Mouse (Mus musculus) gastrocnemius, adult 18-20 months (tissue): ENCODE measurements around the gene Patl2. TPM values are rescaled to one million over a fixed set of nuclear protein-coding genes. Genes with fewer than 3 reads are reported as not detected.

Experiments used
- DNase-seq: peaks from one replicate; pipeline ENCODE4 v3.0.0; 2021; ENCODE audit warnings: low spot score
- total RNA-seq, 2 experiments: library from RNA; stranded (reverse); gene quantifications; 2 replicates each; pipeline ENCODE4 v1.2.3; 2021

Patl2 gene
- total RNA-seq, 2 experiments from 2014 or later, result not detected

- no peak for DNase-seq
Observed at GRCm38 (mm10) chr2:122172188-122172587, 13.8 kb downstream of the Patl2 start.

DNA sequence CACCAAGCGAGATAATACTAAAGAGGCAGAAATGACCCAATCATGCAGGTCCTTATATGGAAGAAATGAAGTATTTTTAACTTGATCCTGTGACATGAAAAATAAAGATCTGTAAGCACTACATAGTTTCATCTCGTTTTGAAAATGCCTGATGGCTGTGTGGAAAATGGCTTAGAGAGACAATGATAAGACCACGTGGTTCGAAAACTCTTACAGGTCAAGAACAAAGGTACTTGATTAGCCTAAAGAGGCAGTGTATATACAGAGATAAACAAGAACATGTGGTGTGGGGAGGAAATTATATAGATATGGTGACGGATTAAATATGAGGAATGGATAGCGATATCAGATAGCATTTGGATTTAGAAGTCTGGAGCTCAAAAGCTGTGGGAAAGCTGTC, 14.7 kb downstream of the Patl2 start:
- DNase-seq, result no peak

DNA sequence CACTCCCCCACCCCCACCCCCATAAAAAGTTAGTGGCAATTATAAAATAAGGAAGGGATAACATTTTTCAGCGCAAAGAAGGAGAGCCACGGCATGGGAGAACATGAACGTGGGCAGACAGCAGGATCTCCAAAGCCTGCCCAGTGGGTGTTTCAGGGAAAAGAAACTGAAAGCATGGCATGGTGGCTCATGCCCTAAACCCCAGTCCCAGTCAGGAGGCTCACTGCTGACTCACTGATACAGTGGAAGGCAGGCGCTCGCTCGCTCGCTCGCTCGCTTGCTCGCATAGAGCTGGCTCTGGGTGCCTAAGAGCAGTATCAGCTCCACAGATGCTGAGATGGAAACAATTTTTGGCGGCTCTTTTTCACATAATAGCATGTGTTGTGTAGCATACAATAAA, 21.7 kb downstream of the Patl2 start:
- no peak for DNase-seq

- DNase-seq, result no peak
Observed at GRCm38 (mm10) chr2:122163430-122164195, 22.4 kb downstream of the Patl2 start.

DNA sequence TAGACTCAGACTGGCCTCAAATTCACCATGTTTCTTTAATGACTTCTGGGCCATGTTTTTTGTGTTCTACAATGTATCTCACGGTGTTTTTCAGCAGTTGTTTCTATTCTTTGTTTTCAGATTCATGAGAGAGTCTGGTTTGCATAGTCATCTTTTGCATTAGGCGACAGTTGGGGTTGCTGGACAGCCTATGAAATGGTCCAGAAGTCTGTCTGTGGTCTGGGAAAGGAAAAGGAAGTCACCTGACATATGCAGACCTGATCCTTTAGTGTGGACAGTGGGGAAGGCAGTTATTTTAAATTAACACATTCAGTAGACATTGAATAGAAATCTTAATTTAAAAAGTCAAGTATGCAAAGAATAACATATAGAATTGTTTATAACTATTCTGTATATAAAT, 23.5 kb downstream of the Patl2 start:
- DNase-seq, result no peak

GRCm38 (mm10) chr2:122161542-122161941, 24.4 kb downstream of the Patl2 start:
- no peak for DNase-seq

DNA sequence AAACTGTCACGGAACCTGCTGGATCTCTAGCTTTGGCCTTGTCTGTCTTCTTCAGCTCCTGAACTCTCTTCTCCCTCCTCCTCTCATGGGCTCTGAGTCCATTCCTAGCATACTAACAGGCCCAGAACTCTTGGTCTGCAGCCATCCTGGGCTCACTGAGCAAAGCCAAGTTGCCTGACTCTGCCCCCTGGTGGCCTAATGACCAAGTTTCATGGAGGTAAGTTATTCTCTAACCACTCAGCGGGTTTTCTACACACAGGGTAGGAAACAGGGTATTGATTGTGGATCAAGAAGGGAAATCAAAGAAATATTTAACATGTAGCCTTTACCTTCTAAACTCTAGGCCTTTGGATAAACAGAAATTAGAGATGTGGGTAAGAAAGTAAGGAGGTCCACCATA, 25.3 kb downstream of the Patl2 start, which contains the start of gene Trim69:
TSS of gene Trim69 (plus strand) at position 21 of the 400 bp plus-strand sequence.
- peak; percentile 90 for DNase-seq

GRCm38 (mm10) chr2:122159667-122160066, 26.3 kb downstream of the Patl2 start:
- DNase-seq, result no peak

DNA sequence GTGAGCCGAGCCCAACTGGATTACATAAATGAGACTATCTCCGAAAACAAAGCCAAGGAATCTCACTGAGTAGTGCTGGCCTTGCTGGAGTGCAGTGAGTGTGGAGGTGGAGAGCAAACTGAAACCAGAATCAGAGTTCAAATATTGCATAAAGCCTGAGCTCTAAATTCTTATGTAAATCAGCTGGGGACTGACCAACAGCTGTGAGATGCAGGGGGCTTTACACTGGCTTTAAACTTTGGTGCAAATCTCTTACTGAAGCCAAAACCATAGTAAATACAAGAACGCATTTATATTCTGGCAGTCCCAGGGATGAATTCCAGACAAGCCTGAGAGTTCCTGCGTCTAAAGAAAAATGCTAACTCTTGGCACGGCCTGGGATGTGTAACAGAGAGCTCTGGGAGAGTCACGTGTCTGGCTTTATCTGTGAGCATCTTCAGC, 27.6 kb downstream of the Patl2 start:
- DNase-seq, result no peak

- DNase-seq, result no peak
Observed at GRCm38 (mm10) chr2:122157561-122157960, 28.4 kb downstream of the Patl2 start.

GRCm38 (mm10) chr2:122156051-122156700, 29.8 kb downstream of the Patl2 start:
- DNase-seq, result no peak

- no peak for DNase-seq
Observed at GRCm38 (mm10) chr2:122155292-122155691, 30.7 kb downstream of the Patl2 start.

GRCm38 (mm10) chr2:122154479-122154878, 31.5 kb downstream of the Patl2 start:
- DNase-seq, result no peak

DNA sequence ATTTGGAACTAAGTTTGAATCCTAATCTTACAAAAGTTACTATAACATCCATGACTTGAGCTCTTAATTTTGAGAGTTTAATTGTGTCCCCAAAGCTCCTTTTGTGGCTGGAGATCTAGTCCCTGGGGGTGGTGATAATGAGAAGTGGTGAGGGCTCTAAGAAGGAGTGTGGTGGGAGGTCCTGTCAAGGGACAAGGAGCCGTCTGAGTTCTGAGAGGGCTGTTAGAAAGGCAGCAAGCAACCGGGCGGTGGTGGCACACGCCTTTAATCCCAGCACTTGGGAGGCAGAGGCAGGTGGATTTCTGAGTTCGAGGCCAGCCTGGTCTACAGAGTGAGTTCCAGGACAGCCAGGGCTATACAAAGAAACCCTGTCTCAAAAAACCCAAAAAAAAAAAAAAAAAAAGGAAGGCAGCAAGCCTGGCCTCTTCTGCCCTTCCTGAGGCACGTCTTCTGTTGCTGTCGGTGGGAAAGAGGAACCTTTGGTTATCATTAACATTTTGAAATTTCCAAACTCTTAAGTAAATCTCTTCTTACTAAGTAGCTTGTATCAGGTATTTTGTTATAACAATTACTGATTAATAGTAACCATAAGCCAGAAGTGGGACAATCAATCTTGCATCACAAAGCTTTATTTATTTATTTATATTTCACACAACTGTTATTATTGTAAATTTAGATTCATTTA, 32.2 kb downstream of the Patl2 start:
- DNase-seq, result no peak

DNA sequence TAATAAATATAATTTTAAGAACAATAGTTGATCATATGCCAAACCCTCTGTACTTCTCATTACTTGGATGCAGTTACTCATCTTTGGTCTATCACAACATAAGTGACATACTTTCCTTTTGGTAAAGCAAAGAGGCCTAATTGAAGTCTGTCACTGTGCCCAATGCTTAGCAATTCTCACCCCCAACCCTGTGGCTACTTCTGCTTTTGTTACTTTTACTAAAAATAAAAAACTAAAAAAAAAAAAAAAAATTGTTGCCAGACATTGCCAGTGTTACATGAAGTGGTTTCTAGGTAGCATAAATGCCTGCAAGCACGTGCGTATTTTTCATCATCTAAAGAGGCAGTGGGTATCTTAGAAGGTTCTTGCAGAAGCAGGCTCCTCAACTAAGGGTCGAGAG, 33.1 kb downstream of the Patl2 start:
- no peak for DNase-seq

DNA sequence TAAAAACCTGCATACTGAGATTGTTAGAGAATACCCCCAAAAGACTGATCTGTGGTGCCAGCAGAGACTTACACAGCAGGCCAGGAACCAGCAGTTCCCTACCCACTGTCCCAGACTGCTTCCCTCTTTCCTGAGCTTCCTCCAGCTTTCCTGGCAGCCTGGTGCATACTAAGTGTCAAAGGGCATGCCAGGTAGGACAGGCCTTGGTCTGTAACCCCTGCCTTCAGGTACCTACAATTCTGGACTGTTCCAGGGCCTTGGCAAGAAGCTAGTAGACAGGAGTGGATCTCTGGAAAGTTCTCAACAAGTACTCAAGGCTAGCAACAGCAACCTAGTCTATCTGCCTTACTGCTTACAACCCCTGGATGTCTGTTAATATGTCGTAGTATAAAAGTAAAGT, 34.8 kb downstream of the Patl2 start:
- DNase-seq, result no peak

DNA sequence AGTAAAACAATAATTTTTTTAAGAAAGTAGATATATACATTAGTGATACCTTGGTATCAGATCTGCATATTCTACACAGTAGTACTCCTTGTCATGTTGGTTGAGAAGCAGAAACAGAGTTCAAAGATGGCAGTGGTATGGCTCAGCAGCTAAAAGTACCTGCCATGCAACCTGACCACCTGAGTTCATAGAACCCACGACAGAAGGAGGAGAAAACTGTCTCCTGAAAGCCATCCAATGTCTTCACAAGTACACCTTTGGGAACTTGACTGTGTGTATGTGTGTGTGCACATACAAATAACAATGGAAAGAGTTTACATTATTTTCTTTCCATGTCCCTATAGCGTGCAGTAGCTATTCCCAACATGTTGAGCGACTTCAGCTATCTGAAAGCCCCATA, 36.3 kb downstream of the Patl2 start:
- no peak for DNase-seq

GRCm38 (mm10) chr2:122149316-122149715, 36.7 kb downstream of the Patl2 start:
- DNase-seq, result no peak

DNA sequence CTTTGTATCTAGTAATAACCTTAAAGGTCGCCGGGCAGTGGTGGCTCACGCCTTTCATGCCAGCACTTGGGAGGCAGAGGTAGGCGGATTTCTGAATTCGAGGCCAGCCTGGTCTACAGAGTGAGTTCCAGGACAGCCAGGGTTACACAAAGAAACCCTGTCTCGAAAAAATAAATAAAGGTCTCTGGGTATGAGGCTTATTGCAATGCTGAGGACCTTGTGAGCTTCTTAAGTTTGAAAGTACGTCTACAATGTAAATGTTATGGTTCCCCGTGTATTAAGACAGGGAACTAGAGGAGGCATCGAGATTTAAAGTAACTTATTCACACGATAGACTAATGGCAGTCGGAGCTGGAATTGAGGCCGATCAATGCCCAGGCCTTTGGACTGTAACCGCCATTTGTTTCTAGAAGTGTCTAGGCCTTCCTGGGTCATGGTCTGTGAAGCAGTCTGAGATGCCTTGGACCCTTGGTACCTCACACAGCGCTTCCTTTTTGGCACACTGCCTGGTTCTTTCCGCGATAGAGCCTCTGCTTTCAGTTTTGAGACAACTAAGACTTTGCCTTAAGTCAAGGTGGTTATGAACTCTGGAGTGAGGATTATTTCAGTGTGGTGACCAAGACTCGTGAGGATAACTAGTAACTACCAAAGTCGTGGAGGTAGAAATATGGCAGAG, 37.6 kb downstream of the Patl2 start:
- DNase-seq, result peak; percentile 62

GRCm38 (mm10) chr2:122147508-122148241, 38.3 kb downstream of the Patl2 start, which contains the start of gene B2m:
TSS of gene B2m (plus strand) at chr2:122147686.
- DNase-seq, result peak; percentile 95

- no peak for DNase-seq
Observed at GRCm38 (mm10) chr2:122146687-122147086, 39.3 kb downstream of the Patl2 start.
